Mouse (Mus musculus): Measurements from ENCODE around the gene Pou2f2.

DNA sequence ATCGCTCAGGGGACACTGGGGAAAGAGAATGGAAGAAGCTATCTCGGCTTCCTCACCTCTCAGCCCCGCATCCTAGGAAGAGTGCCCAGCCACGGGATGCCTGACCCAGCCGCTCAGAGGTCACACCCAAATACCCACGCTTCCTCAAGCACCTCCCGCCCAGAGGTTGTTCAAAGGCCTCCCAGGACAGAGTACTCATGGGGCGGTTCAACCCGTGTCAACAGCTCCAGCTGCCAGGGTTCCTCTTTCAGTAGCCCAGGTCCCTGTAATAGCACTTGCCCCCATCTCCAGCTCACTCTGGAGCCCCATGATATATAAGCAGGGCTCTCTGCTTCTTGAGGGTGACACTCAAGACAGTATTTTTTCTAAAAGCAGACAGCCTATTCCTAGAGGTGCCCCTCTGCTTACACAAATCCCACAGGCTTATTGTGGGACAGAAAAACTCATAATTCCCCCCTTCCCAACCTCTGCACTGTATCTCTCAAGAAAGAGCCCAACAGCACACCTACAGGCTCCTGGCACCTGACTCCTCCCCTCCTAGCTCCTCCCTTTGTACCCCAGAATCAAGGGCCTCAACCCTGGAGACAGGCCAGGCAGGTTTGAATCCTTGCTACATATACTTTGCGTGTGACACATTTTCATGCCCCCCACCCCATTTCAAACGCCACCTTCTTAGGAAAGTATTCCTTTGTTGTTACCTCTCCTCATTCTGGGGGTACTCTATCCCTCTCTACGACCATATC lies 38.3 kb upstream of the Pou2f2 start:
- TF ChIP-seq CTCF (conservative IDR thresholded peaks at IDR 0.05; ENCODE audit: insufficient read depth, insufficient read length, low read depth, low read length) (no peak), POLR2A (IDR thresholded peaks at IDR 0.05; ENCODE audit: low read depth, low read length) (no peak)
